Mouse (Mus musculus) small intestine, adult 2 months (tissue): Measurements from ENCODE around the gene Myh14. TPM values are rescaled to one million over a fixed set of nuclear protein-coding genes. Genes with fewer than 3 reads are reported as not detected.

Source experiments
- H3K27ac ChIP-seq: fragments of 200-500 bp; 2 replicates; pipeline ENCODE4 v1.5.1; 2012; ENCODE audit warnings: low read depth, low read length, control low read depth, inconsistent platforms; ENCODE audit not compliant: insufficient read depth
- H3K27me3 ChIP-seq: fragments of 200-500 bp; 2 replicates; pipeline ENCODE4 v1.6.1; 2012; ENCODE audit warnings: mild to moderate bottlenecking, moderate library complexity, low read length, inconsistent platforms; ENCODE audit not compliant: control insufficient read depth, insufficient read depth
- H3K36me3 ChIP-seq: fragments of 200-500 bp; 2 replicates; pipeline ENCODE4 v1.6.1; 2012; ENCODE audit warnings: mild to moderate bottlenecking, low read length, control low read depth, inconsistent platforms; ENCODE audit not compliant: control insufficient read depth, insufficient read depth
- H3K4me1 ChIP-seq: fragments of 200-500 bp; 2 replicates; pipeline ENCODE4 v1.6.1; 2012; ENCODE audit warnings: low read length, inconsistent platforms, mixed read lengths; ENCODE audit not compliant: control insufficient read depth, insufficient read depth, insufficient read length
- H3K4me3 ChIP-seq: fragments of 200-500 bp; 2 replicates; pipeline ENCODE4 v1.5.1; 2012; ENCODE audit warnings: low read depth, mild to moderate bottlenecking, control low read depth, inconsistent platforms, low read length, moderate library complexity
- CTCF ChIP-seq: fragments of 200-500 bp; IDR thresholded peaks from 2 replicates; pipeline ENCODE4 v1.5.1; 2012; ENCODE audit warnings: low read depth, mild to moderate bottlenecking, control low read depth, inconsistent platforms, low read length, moderate library complexity, mixed read lengths; ENCODE audit not compliant: insufficient replicate concordance, insufficient read length; ENCODE audit errors: extremely low read depth
- POLR2A ChIP-seq: fragments of 200-500 bp; IDR thresholded peaks from 2 replicates; pipeline ENCODE4 v1.6.1; 2012; ENCODE audit warnings: low read depth, mild to moderate bottlenecking, control low read depth, inconsistent platforms, low read length, moderate library complexity
- WGBS: fragments of 180-500 bp; shearing (Covaris S2); methylation state at CpG from one replicate; pipeline ENCODE4 v1.1.7; 2018; 5-methylcytosine and 5-hydroxymethylcytosine counted together
- polyA plus RNA-seq: library from polyadenylated mRNA; depleted of rRNA; stranded (reverse); fragments of >200 nt; gene quantifications from 2 replicates; pipeline ENCODE4 v1.2.3, GENCODE M21; 2012

Myh14 gene
- polyA plus RNA-seq, 1 experiment = 563 TPM

DNA sequence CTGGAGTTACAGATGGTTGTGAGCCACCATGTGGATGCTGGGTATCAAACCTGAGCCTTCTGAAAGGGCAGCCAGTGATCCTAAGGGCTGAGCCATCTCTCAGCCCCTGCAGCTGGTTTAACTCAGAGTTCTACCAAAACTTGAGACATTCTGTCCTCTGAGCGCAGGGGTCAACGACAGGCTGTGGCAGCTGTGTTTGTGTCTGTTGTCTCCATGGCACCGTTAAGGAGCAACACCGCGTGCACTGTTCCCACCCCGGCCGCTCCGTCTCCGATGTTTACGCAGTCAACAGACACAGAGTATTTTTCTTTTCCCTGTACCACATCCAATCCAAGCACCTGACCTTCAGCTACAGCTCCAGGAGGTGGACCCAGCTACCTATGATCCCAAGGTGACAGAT lies 22.9 kb downstream of the Myh14 start:
- peaks cover 67% of the 10 kb centered on the region for H3K36me3 ChIP-seq

DNA sequence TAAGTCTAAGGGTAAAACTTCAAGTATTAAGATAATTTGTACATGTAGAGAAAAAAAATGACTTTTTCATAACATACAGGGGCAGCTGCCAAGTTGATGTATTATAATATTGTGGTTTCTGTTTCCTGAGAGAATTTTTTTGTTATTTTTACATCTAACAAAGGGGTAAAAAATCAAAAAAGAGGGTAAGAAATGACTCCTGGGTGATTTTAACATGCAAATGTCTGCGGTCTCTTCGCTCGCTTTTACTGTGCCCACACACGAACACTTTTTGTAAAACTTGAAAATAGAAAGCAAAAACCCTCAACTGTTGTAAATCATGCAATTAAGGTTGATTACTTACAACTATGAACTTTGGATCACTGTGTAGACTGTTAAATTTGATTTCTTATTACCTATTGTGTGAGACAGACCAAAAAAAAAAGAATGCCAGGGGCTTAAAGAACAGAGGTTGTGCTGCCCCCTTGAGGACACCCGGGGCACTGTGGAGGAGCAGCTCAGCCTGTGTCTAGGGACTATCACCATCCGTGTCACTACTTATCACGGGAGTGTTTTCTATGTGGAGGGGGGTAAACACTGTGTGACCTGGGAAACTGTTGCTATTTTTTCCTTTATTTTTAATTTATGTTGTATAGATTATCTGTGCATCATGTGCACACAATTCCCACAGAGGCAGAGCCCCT lies 23.5 kb downstream of the Myh14 start:
- no peaks in the 10 kb centered on the region for H3K4me1 ChIP-seq
- H3K36me3 ChIP-seq = peaks cover 67% of the 10 kb centered on the region
- peak; percentile 72; the same call in 1 of the 2 replicates for TF ChIP-seq CTCF
- no peak for TF ChIP-seq POLR2A
- 44% methylated on average over 7 of the region's 7 CpGs for WGBS
- no peak overlapping the region for H3K4me3 ChIP-seq
- H3K27me3 ChIP-seq = no peaks in the 10 kb centered on the region
- peak overlapping the region; percentile 24; the same call in 1 of the 2 replicates for H3K27ac ChIP-seq

More for the DNA sequence above, 22.9 kb downstream of the Myh14 start:
- Histone ChIP-seq H3K4me1 (no peaks in the 10 kb centered on the region), H3K27ac (peak overlapping the region; percentile 46), H3K27me3 (no peaks in the 10 kb centered on the region), H3K4me3 (no peak overlapping the region)
- TF ChIP-seq CTCF (no peak), POLR2A (no peak)
- WGBS = 24% methylated on average over 10 of the region's 10 CpGs

DNA sequence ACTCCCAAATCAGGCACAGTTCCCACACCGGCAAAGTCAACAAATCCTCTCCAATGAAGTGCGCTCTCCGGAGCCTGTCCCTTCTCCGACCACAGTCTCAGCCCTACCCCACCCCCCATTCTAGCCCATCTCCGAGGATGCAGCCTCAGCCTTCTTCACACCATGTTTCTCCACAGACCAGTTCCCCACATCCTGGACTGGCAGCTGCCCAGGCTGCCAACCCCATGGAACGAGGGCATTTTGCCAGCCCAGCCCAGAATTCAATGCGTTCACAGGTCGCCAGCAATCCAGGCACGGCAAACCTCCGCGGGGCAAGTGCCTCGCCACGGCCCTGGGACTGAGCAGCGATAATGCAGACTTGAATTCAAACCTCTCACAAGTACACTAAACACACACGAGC lies 24.7 kb downstream of the Myh14 start:
- no peak for TF ChIP-seq CTCF
- H3K4me1 ChIP-seq = no peaks in the 10 kb centered on the region
- peak overlapping the region; percentile 33; the same call in 1 of the 2 replicates for H3K27ac ChIP-seq
- H3K4me3 ChIP-seq = no peak overlapping the region
- peaks cover 71% of the 10 kb centered on the region for H3K36me3 ChIP-seq
- H3K27me3 ChIP-seq = no peaks in the 10 kb centered on the region
- WGBS = 29% methylated on average over 15 of the region's 15 CpGs

DNA sequence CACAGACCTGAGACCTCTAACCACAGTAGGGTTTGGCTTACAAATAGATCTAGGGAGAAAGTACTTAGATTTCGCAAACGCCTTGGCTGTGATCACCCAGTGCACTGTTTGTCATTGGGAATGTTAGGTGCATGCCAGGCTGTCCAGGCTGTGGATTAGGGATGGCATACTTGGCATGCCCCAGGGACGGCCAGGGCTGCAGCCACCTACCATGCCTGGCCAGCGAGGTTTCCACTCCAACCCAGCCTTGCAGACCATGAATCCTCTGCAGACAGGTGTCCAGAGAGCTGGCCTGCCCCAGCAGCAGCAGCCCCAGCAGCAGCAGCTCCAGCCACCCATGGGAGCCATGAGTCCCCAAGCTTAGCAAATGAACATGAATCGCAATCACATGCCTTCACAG lies 25.4 kb downstream of the Myh14 start:
- 82% methylated on average over 5 of the region's 5 CpGs for WGBS
- Histone ChIP-seq H3K27ac (0 out of 2 replicates have a peak overlapping the region, but pooled peaks have one; percentile 2), H3K4me3 (no peak overlapping the region), H3K36me3 (peaks cover 71% of the 10 kb centered on the region), H3K4me1 (no peaks in the 10 kb centered on the region), H3K27me3 (no peaks in the 10 kb centered on the region)
- TF ChIP-seq POLR2A (no peak), CTCF (no peak)

DNA sequence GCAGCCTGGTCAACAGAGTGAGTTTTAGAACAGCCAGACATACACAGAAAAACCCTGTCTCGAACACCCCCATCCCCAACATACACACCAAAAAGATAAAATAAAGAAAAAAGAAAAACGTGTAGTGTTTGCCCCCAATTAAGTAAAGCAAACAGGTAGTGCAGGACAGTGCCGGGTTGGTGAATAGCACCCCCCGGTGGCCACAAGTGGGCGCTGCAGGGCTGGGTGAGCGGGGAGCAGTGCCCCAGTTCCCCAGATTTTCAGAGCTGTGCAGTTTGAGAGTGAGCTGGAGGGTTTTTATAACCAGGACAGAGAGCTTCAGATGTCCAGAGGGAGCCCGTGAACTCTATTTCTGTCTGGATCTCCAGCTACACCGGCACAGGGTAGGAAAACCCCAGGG lies 28.8 kb downstream of the Myh14 start:
- Histone ChIP-seq H3K4me1 (no peaks in the 10 kb centered on the region; the same call in 1 of the 2 replicates), H3K27ac (no peak overlapping the region), H3K27me3 (no peaks in the 10 kb centered on the region), H3K36me3 (peaks cover 80% of the 10 kb centered on the region), H3K4me3 (no peak overlapping the region)
- 44% methylated on average over 8 of the region's 8 CpGs for WGBS
- TF ChIP-seq CTCF (peak; percentile 74; the same call in 1 of the 2 replicates), POLR2A (no peak)

DNA sequence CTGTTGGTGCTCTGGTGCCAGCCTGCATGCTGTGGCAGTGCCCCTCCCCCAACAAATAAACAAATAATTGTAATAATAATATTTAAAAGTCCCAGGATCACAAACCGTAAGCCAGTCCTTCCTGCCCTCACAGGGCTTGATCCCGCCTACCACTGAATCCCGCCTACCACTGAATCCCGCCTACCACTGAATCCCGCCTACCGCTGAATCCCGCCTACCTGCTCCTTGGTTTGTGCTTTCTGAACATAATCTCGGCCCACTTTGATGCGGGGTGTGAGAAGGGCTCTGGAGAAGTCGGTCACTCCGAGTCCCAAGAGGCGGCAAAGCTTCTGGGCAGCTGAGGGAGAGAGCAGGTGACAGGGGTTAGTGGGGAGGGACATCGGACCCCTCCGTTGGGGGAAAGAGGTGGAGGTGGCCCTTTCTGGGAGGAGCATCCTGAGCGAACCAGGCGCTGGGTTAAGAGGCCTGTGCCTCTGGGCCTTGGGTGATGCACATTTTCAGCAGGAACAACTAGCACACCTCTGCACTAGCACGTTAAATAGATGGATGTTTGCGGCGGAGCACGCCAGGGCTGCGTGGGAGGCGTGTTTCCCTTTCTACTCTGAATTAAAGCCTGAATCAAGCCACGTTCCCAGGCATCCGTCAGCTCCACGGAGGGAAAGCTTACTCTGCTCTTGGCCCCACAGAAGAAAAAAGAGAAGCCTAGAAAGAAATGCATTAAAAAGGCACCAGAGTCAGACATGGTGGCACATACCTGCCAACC lies 29.6 kb downstream of the Myh14 start:
- no peak for TF ChIP-seq POLR2A
- no peak for TF ChIP-seq CTCF
- 59% methylated on average over 25 of the region's 25 CpGs for WGBS
- peaks cover 82% of the 10 kb centered on the region for H3K36me3 ChIP-seq
- H3K4me1 ChIP-seq = no peaks in the 10 kb centered on the region; the same call in 1 of the 2 replicates
- no peak overlapping the region for H3K27ac ChIP-seq
- peak overlapping the region; percentile 18 for H3K4me3 ChIP-seq
- no peaks in the 10 kb centered on the region for H3K27me3 ChIP-seq

DNA sequence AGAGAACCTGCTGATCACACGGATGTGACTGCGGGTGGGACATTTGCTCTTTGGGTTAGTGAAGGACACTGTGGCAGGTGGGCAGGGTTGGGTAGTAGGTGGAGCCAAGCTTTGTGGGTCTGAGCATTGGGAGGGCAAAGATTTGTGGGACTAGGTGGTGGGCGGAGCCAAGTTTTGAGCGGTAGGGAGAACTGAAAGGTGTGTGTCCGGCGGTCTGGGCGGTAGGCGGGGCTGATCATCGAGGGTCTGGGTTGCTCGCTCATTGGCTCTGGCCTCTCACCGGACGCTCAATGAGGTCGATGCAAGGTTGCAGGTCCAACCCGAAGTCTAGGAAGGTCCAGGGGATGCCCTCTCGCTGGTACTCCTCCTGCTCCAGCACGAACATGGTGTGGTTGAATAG lies 32.0 kb downstream of the Myh14 start:
- H3K4me1 ChIP-seq = no peaks in the 10 kb centered on the region; the same call in 1 of the 2 replicates
- TF ChIP-seq POLR2A (no peak), CTCF (no peak)
- H3K4me3 ChIP-seq = no peak overlapping the region
- H3K36me3 ChIP-seq = peaks cover 86% of the 10 kb centered on the region
- H3K27ac ChIP-seq = no peak overlapping the region
- H3K27me3 ChIP-seq = no peaks in the 10 kb centered on the region
- 64% methylated on average over 16 of the region's 16 CpGs for WGBS
